Mouse (Mus musculus) stomach, postnatal 0 days (tissue): ENCODE results near the gene Rnase10. TPM values are rescaled to one million over a fixed set of nuclear protein-coding genes. Genes with fewer than 3 reads are reported as not detected.

ENCODE experiments used
- ATAC-seq: fragments of 200-750 bp; cut with Nextera tagmentation; 2 replicates; pipeline ENCODE4 v1.8.0; 2017; ENCODE audit not compliant: low FRiP score, low TSS enrichment
- DNase-seq: peaks from one replicate; pipeline ENCODE4 v3.0.0-alpha.2; 2016; ENCODE audit warnings: low spot score
- H3K27ac ChIP-seq: fragments of 300-500 bp; sonication (generic); replicated peaks from 2 replicates; pipeline ENCODE4 v1.5.1; 2014; ENCODE audit warnings: mild to moderate bottlenecking, control low read depth
- H3K27me3 ChIP-seq: fragments of 300-500 bp; sonication (generic); 2 replicates; pipeline ENCODE4 v1.6.1; 2014; ENCODE audit warnings: low read length; ENCODE audit not compliant: control insufficient read depth, insufficient read depth
- H3K36me3 ChIP-seq: fragments of 300-500 bp; sonication (generic); 2 replicates; pipeline ENCODE4 v1.6.1; 2014; ENCODE audit warnings: low read length, mixed read lengths; ENCODE audit not compliant: control insufficient read depth, insufficient read depth
- H3K4me1 ChIP-seq: fragments of 300-500 bp; sonication (generic); replicated peaks from 2 replicates; pipeline ENCODE4 v1.6.1; 2014; ENCODE audit warnings: antibody characterized with exemption; ENCODE audit not compliant: control insufficient read depth, insufficient read depth
- H3K4me2 ChIP-seq: fragments of 300-500 bp; sonication (generic); replicated peaks from 2 replicates; pipeline ENCODE4 v1.6.1; 2014; ENCODE audit warnings: low read depth, mild to moderate bottlenecking, control low read depth, moderate library complexity
- H3K4me3 ChIP-seq: fragments of 300-500 bp; sonication (generic); 2 replicates; pipeline ENCODE4 v1.5.1; 2014; ENCODE audit warnings: low read depth, low read length, control low read depth
- H3K9ac ChIP-seq: fragments of 300-500 bp; sonication (generic); 2 replicates; pipeline ENCODE4 v1.6.1; 2014; ENCODE audit warnings: mild to moderate bottlenecking, low read length, control low read depth, mixed read lengths
- H3K9me3 ChIP-seq: fragments of 300-500 bp; sonication (generic); 2 replicates; pipeline ENCODE4 v1.6.1; 2016; ENCODE audit warnings: low read length; ENCODE audit not compliant: control insufficient read depth
- CTCF ChIP-seq: IDR thresholded peaks from 2 replicates; pipeline ENCODE4 v1.5.1; 2016; ENCODE audit warnings: antibody characterized with exemption, low read depth, mild to moderate bottlenecking, moderate library complexity
- EP300 ChIP-seq: optimal IDR thresholded peaks from 2 replicates; pipeline ENCODE3; 2016; ENCODE audit warnings: antibody characterized with exemption
- WGBS: fragments of 180-500 bp; shearing (Covaris S2); extraction: QIAGEN DNeasy Blood & Tissue Kit; methylation state at CpG from one replicate; pipeline ENCODE4 v1.1.7; 2014; 5-methylcytosine and 5-hydroxymethylcytosine counted together
- polyA plus RNA-seq: library from polyadenylated mRNA; unstranded; fragments of >200 nt; fragmentation: Nextera tagmentation; extraction: Ambion mirVana; gene quantifications from 2 replicates; pipeline ENCODE4 v1.2.1, GENCODE M21; 2015

The Rnase10 gene
- polyA plus RNA-seq, 1 experiment from 2014 or later, result 0.11 TPM

DNA sequence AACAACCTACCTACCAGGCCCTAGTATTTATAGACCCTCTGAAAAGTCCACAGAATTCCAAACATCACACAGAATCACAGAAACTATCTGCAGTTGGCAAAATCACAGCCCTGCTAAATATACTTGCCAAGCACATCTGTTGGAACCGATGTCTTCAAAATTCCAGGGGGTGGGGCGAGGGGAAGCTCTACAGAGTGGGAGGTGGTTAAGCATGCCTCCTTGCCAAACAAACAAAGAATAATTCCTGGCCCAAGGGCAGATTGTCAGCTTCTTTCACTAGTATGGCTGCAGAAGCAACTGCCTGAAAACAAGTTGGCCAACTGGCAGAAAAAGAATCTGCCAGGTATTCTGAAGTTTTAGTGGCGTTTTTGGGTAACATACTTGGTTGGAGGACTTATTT, 9.7 kb downstream of the Rnase10 start:
- H3K4me2 ChIP-seq, result no peak overlapping the region
- H3K9ac ChIP-seq, result no peak overlapping the region
- WGBS, result 55% methylated on average over 3 of the region's 3 CpGs
- no peak overlapping the region for H3K4me3 ChIP-seq
- TF ChIP-seq CTCF, result no peak
- TF ChIP-seq EP300, result no peak
- DNase-seq, result no peak
- no peak for ATAC-seq
- no peak overlapping the region for H3K27ac ChIP-seq
- no peaks in the 10 kb centered on the region for H3K4me1 ChIP-seq
- H3K36me3 ChIP-seq, result no peaks in the 10 kb centered on the region
- no peaks in the 10 kb centered on the region for H3K27me3 ChIP-seq
- H3K9me3 ChIP-seq, result no peaks in the 10 kb centered on the region

DNA sequence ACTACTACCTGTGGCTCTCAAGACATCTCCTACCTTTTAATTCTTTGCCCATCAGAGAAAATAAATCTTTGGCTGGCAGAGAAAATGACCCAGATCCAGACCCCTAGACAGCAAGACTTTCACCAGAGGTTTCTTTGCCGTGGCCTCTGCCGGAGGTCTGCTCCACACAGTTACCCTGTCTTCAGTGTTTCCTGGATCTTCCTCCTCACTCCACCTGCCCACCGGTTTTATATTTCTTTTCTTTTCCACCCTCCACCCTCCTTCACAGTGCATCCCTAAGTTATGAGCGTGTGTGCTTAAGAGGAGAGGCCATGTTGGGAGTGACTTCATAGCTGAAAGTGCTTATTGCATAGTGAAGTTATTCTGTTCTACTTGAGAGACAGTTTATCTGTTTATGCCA, 15.9 kb downstream of the Rnase10 start:
- Histone ChIP-seq H3K4me1 (no peaks in the 10 kb centered on the region), H3K36me3 (no peaks in the 10 kb centered on the region), H3K27me3 (no peaks in the 10 kb centered on the region), H3K4me2 (no peak overlapping the region), H3K4me3 (no peak overlapping the region), H3K27ac (no peak overlapping the region), H3K9ac (no peak overlapping the region), H3K9me3 (no peaks in the 10 kb centered on the region)
- 75% methylated on average over 4 of the region's 4 CpGs for WGBS
- ATAC-seq (no peak), DNase-seq (no peak)
- TF ChIP-seq EP300, result no peak
- TF ChIP-seq CTCF, result no peak

DNA sequence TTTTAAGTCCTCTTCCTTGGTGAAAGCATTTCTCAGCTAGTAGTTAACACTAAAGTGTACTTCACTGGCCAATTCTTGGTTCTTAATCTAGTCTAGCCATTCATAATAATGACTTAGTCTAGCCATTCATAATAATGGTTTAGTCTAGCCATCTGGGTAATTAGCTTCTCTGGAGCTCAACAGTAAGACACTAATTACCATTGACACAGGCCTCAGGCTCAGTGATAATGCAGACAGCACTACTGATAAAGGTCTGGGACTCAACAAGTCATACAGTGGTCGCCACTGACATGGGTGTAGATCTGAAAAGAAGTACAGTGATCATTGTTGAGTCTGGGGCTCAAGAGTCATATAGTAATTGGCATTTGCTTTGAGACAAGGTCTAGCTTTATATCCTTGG, 17.3 kb downstream of the Rnase10 start:
- TF ChIP-seq EP300 (no peak), CTCF (no peak)

DNA sequence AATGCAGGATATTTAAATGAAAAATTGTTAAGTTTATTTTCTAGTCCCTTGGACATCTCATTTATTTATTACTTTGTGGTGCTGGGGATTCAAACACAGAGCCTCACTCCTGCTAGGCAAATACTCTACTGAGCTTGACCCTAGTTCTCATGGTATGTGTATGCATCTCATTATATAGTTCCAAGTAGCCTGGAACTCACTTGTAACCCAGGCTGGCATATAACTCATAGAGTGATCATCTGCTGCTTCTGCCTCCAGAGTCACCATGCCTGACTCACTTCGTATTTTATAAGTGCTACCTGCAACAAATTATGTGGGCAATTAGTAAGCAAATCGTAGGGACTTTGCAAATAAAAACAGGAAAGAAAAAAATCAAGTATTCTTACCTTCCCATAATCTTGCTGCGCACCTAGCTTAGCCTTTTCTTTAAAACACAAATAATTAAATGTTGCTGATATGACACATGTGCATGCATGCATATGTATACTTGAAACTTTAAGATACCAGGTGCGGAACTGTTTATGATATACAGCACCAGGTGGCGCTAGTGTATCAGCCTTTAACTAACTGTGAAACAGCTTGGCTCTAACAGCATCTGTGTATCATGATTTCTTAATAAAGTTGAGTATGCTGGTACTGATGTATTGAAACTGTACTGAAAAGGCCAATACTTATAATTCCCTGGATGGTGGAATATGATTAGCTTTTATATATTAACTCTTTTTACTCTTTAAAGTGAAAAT, 19.0 kb downstream of the Rnase10 start:
- H3K9me3 ChIP-seq, result no peaks in the 10 kb centered on the region
- H3K27ac ChIP-seq, result no peak overlapping the region
- no peak overlapping the region for H3K9ac ChIP-seq
- no peak overlapping the region for H3K4me3 ChIP-seq
- H3K27me3 ChIP-seq, result no peaks in the 10 kb centered on the region
- WGBS, result 38% methylated on average over 5 of the region's 5 CpGs
- H3K36me3 ChIP-seq, result no peaks in the 10 kb centered on the region
- H3K4me2 ChIP-seq, result no peak overlapping the region
- ATAC-seq, result no peak
- no peaks in the 10 kb centered on the region for H3K4me1 ChIP-seq
- DNase-seq, result peak; percentile 70
- TF ChIP-seq CTCF, result peak; percentile 93
- TF ChIP-seq EP300, result no peak

More for the DNA sequence above, 17.3 kb downstream of the Rnase10 start:
- Histone ChIP-seq H3K9ac (no peak overlapping the region), H3K9me3 (no peaks in the 10 kb centered on the region), H3K4me3 (no peak overlapping the region), H3K4me1 (no peaks in the 10 kb centered on the region), H3K4me2 (no peak overlapping the region), H3K27ac (no peak overlapping the region), H3K27me3 (no peaks in the 10 kb centered on the region), H3K36me3 (no peaks in the 10 kb centered on the region)
- WGBS, result 81% methylated on average over 1 of the region's 1 CpGs
- DNase-seq (no peak), ATAC-seq (no peak)

DNA sequence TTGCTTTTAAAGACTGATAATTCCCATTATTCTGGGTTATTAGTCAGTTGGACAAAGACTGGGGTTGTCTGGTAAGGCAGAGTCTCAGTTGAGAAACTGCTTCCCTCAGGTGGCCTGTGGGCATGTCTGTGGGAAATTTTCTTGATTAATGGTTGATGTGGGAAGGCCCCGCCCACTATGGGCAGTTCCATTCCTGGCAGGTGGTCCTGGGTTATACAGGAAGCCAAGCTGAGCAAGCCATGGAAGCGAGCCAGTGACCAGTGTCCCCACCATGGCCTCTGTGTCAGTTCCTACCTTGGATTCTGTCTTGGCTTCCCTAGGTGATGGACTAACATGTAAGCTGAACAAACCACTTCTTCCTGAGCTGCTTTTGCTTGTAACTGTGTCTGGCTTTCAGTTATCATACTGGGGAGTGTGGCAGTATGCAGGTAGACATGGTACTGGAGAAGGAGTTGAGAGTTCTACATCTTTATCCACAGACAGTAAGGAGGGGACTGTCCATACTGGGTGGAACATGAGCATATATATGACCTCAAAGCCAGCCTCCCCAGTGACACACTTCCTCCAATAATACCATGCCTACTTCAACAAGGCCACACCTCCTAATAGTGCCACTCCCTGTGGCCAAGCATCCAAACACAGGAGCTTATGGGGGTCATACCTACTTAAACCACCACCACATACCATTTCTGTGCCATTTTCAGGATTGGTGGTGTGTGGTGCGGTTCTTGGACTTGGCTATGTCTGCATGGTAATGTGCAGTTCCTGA, 20.0 kb downstream of the Rnase10 start:
- H3K4me3 ChIP-seq, result no peak overlapping the region
- no peaks in the 10 kb centered on the region for H3K9me3 ChIP-seq
- 58% methylated on average over 3 of the region's 3 CpGs for WGBS
- no peak overlapping the region for H3K4me2 ChIP-seq
- TF ChIP-seq EP300, result no peak
- no peak for TF ChIP-seq CTCF
- no peak overlapping the region for H3K27ac ChIP-seq
- no peaks in the 10 kb centered on the region for H3K4me1 ChIP-seq
- H3K36me3 ChIP-seq, result no peaks in the 10 kb centered on the region
- ATAC-seq (no peak), DNase-seq (no peak)
- H3K9ac ChIP-seq, result no peak overlapping the region
- no peaks in the 10 kb centered on the region for H3K27me3 ChIP-seq

DNA sequence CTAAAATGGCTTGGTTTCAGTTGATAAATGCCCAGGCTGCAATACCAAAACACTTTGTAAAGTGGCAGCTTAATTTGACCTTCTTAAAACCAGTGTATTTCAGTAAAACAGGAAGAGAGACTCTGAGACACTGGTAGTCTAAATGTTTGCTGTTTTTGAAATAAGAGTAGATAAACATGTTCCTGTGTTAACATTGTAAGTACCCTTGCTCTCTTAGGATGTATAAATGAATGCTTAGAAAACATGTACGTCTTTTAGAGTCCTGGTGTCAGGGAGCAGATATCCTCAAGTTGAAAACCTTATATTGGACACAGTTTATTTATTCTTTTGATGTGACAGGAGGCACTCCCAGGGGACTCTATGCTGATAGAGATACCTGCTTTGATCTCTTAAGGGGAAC, 27.7 kb downstream of the Rnase10 start:
- 34% methylated on average over 1 of the region's 1 CpGs for WGBS
- ATAC-seq (no peak), DNase-seq (no peak)
- Histone ChIP-seq H3K9ac (no peak overlapping the region), H3K27ac (no peak overlapping the region), H3K4me1 (no peaks in the 10 kb centered on the region), H3K4me3 (no peak overlapping the region), H3K36me3 (no peaks in the 10 kb centered on the region), H3K27me3 (no peaks in the 10 kb centered on the region), H3K4me2 (no peak overlapping the region), H3K9me3 (no peaks in the 10 kb centered on the region)
- TF ChIP-seq EP300, result no peak
